Mouse (Mus musculus) left cerebral cortex, adult 2 months (tissue): ENCODE results near the gene Gm11037. TPM values are rescaled to one million over a fixed set of nuclear protein-coding genes. Genes with fewer than 3 reads are reported as not detected.

Experiments
- DNase-seq, 2 experiments: peaks; one replicate each; pipeline ENCODE4 v3.0.0; 2021 to 2022; ENCODE audit warnings: low spot score in 2 of 2, mixed read lengths in 1 of 2; ENCODE audit errors: extremely low spot score in 1 of 2
- H3K27ac ChIP-seq: fragments of 200-600 bp; 2 replicates; pipeline ENCODE4 v1.8.1; 2022
- H3K4me3 ChIP-seq: fragments of 200-600 bp; 2 replicates; pipeline ENCODE4 v1.8.1; 2022
- CTCF ChIP-seq: fragments of 200-600 bp; IDR thresholded peaks from 2 replicates; pipeline ENCODE4 v1.8.1; 2022; ENCODE audit warnings: antibody characterized with exemption, mild to moderate bottlenecking, moderate library complexity
- intact Hi-C: fragments of 180-260 bp; cut with DNase I; formaldehyde crosslinking; loops from one replicate; pipeline ENCODE4 v1.15.1; 2025
- total RNA-seq, 2 experiments: library from RNA; stranded (reverse); gene quantifications; 2 replicates each; pipeline ENCODE4 v1.2.3; 2021

Gm11037 gene
- total RNA-seq, 2 experiments from 2014 or later: not detected

DNA sequence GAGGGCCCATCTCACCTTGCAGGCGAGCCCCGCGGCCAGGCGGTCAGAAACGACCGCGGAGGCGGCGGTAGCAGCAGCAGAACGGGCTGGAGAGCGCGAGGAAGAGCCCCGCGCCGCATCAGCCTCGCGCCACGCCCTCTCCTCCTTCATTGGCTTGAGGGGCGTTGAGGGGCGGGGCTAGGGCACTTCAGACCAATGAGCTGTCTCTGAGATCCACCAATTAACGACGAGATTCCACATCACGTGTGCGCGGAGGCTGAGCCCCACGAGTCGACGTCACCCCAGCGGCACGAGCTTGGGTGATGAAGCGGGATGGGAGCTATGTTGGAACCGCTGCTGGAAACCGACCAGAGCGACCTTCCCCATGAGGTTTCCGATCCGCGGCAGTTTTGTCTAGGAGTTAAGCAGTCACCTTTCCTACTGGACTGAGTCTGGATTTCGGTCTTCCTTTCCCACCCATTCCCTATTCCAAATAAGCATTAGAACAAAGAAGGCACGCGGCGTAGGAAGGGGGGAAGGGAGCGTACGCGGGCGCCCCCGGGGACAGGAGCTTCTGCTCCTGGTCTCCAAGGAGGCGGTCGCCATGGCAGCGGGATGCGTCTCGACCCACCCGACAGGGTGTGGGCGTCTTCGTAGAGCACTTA, 26.8 kb downstream of the Gm11037 start, which contains the start of gene 1700037H04Rik:
TSS of gene 1700037H04Rik (minus strand) at position 144 of the 644 bp plus-strand sequence.
- H3K4me3 ChIP-seq: peak within 1 kb of the TSS; percentile 72
- peak; percentile 92 to 95 for DNase-seq
- intact Hi-C loops: loop anchor here (1.0 to 5.0 kb wide), 4 partner anchors 65 to 118 kb away; partner anchors contain the start of genes Gfra4 and Pank2
- no peak for TF ChIP-seq CTCF
- peak within 1 kb of the TSS; percentile 90 for H3K27ac ChIP-seq

GRCm38 (mm10) chr2:131160671-131161111, 27.4 kb downstream of the Gm11037 start:
- DNase-seq: peak in 1 of 2 experiments; percentile 25
- Histone ChIP-seq H3K27ac (peak overlapping the region; percentile 90), H3K4me3 (peak overlapping the region; percentile 72)
- TF ChIP-seq CTCF: peak; percentile 48
- intact Hi-C loops: loop anchor here (1.0 to 5.0 kb wide), 4 partner anchors 65 to 118 kb away; partner anchors contain the start of genes Gfra4 and Pank2

DNA sequence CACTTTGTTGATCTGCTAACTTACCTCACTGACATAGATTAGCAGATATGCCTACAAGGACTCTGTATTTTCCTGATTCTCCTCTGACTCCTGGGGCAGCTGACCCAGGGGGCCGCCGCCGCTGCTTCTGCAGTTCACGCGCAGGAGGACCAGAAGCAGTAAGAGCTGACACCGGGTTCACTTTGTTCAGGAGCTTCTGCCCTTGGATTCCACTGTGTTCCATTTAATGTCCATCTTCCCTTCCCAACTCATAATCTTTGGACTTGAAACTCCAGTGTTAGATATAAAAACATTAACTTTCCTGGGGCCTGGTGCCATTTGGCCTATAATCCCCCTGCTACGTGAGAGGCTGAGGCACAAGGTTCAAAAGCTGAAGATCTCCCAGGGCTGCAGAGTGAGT, 30.6 kb downstream of the Gm11037 start:
- H3K27ac ChIP-seq: no peak overlapping the region
- no peak for TF ChIP-seq CTCF
- no peak for DNase-seq
- H3K4me3 ChIP-seq: no peak overlapping the region
- intact Hi-C loops: loop anchor here (5.0 kb wide), 3 partner anchors 98 to 122 kb away; partner anchors contain the start of genes Gfra4 and Pank2

DNA sequence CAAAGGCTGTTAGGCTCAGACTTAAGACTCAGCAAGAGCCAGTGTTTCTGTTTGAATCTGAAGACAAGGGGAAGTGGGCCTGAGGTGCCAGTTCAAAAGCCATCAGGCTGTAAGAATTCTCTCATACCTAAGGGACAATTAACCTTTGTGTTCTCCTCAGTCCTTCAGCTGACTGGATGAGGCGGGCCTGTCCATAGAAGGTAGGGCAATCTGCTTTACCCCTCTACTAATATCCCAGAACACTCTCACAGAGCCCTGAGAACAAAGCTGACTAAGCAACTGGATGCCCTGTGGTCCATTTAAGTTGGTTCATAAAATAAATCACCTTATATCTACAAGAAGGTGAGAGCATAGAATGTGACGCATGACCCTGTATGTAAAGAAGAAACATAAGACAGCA, 32.9 kb downstream of the Gm11037 start:
- TF ChIP-seq CTCF: no peak
- intact Hi-C loops: no loop called here
- no peak overlapping the region for H3K4me3 ChIP-seq
- DNase-seq: no peak
- no peak overlapping the region for H3K27ac ChIP-seq

GRCm38 (mm10) chr2:131167984-131168383, 34.7 kb downstream of the Gm11037 start:
- intact Hi-C loops: no loop called here
- no peak overlapping the region for H3K4me3 ChIP-seq
- DNase-seq: no peak
- no peak overlapping the region for H3K27ac ChIP-seq
- no peak for TF ChIP-seq CTCF

GRCm38 (mm10) chr2:131168914-131169313, 35.6 kb downstream of the Gm11037 start:
- no peak for TF ChIP-seq CTCF
- H3K27ac ChIP-seq: no peak overlapping the region
- intact Hi-C loops: no loop called here
- DNase-seq: no peak
- H3K4me3 ChIP-seq: no peak overlapping the region

GRCm38 (mm10) chr2:131170936-131171335, 37.6 kb downstream of the Gm11037 start:
- intact Hi-C loops: no loop called here
- peak overlapping the region; percentile 32 for H3K4me3 ChIP-seq
- peak overlapping the region; percentile 61 for H3K27ac ChIP-seq
- no peak for TF ChIP-seq CTCF
- DNase-seq: no peak

DNA sequence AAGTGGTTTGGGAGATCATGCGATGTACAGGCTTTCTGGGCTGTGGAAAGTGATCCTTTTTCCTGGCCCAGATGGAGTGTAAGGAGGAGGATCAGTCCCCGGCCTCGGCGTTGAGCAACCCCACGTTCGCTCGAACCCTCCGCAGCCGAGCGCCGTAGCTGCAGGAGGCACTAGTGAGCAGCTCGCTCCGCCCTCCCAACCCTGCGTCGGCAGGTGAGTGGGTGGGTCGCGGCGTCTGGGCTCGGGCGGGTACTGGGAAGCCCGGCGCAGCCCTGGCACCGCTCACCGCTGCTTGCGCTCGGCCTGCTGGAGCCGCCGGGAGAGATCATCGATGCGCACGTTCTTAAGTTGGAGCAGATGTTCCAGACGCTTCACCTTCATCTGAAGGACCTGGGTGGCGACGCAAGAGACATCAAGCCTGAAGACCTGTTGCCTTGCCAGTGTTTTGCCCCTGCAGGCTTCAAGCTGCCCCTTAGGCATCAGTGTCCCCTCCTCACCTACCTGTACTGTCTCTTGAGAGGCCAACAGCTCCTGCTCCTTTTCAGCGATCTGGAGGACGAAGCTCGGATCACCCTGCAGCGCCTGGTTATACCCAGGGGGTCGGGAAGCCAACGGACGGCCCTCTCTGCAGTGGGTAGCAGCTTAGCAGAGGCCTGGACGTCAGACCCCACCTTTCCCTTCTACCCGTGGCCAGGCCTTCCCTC, 38.3 kb downstream of the Gm11037 start:
- DNase-seq: peak; percentile 78 to 79
- intact Hi-C loops: no loop called here
- TF ChIP-seq CTCF: peak; percentile 43
- Histone ChIP-seq H3K4me3 (peak overlapping the region; percentile 32), H3K27ac (peak overlapping the region; percentile 61)

- DNase-seq: no peak
- intact Hi-C loops: no loop called here
- no peak overlapping the region for H3K27ac ChIP-seq
- TF ChIP-seq CTCF: no peak
- no peak overlapping the region for H3K4me3 ChIP-seq
These were observed 39.0 kb downstream of the Gm11037 start for GRCm38 (mm10) chr2:131172322-131172721.

DNA sequence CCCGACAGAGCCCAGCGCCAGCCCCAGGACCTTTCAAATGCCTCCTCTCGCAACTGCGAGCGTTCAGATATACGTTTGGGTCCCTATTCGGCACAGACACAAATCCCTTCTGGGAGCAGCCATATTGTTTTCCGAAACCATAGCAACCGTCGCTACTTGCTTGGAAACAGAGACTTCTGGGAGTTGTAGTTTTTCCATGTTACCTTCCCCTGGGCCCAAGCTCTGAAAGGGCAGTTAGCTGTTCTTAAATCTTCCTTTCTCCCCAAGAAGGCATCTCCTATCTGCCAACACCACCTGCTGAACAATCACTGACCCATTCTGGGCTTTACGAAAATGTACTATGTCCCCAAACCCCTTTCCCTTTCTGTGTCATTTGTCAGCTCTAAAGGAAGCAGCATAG, 41.4 kb downstream of the Gm11037 start:
- intact Hi-C loops: loop anchor here (5.0 kb wide), 1 partner anchor 38 kb away; no protein-coding TSS in a partner anchor
- H3K27ac ChIP-seq: peak overlapping the region; percentile 63; the same call in 1 of the 2 replicates

DNA sequence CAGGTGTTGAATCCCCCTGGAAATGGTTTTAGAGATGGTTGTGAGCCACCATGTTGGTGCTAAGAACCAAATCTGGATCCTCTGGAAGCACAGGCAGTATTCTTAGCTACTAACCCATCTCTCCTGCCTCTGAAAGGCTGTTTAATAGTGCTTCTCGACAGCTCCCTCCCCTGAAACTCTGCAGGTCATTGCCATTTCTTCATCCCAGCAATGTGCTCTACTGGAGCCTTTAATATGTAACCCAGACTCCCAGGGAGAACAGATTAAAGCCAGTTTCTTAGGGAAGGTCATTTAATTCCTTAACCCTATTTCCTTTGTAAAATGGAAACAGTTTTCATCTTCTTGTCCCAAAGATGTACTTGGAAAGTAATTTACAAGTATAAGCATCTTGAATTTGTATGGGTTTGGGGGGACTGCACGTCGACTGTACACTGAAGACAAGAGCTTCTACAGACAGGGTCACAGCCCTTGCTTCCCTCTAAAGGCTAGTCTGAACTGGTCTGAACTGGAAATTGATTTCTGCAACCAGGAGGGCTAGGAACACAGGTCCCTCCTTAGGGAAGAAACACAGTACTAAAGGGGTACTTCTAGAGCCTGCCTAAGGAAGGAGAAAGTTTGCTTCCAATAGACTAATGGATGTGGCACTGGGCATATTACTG, 42.1 kb downstream of the Gm11037 start:
- intact Hi-C loops: loop anchor here (5.0 kb wide), 1 partner anchor 37 kb away; no protein-coding TSS in a partner anchor
- no peak overlapping the region for H3K4me3 ChIP-seq
- no peak for TF ChIP-seq CTCF
- H3K27ac ChIP-seq: no peak overlapping the region
- DNase-seq: no peak

More for the DNA sequence above, 41.4 kb downstream of the Gm11037 start:
- H3K4me3 ChIP-seq: peak overlapping the region; percentile 64
- no peak for TF ChIP-seq CTCF
- DNase-seq: peak; percentile 49 to 54
